Mouse (Mus musculus) frontal cortex, postnatal 14 days (tissue): Measurements from ENCODE around the gene Nap1l1.

ENCODE experiments used
- DNase-seq, 2 experiments: peaks; one replicate each; pipeline ENCODE4 v3.0.0; 2022; ENCODE audit warnings: low spot score in 2 of 2

The Nap1l1 gene

GRCm38 (mm10) chr10:111515071-111516010, 42.3 kb downstream of the Nap1l1 start:
- no peak for DNase-seq

- DNase-seq, result no peak
Measured at GRCm38 (mm10) chr10:111516172-111516588, 43.2 kb downstream of the Nap1l1 start.

GRCm38 (mm10) chr10:111516804-111517436, 43.9 kb downstream of the Nap1l1 start:
- no peak for DNase-seq

GRCm38 (mm10) chr10:111518350-111518749, 45.3 kb downstream of the Nap1l1 start:
- no peak for DNase-seq

GRCm38 (mm10) chr10:111519620-111520370, 46.8 kb downstream of the Nap1l1 start:
- DNase-seq, result no peak

- no peak for DNase-seq
Measured at GRCm38 (mm10) chr10:111520621-111521020, 47.6 kb downstream of the Nap1l1 start.

- DNase-seq, result no peak
Measured at GRCm38 (mm10) chr10:111521636-111522035, 48.6 kb downstream of the Nap1l1 start.

- DNase-seq, result no peak
Measured at GRCm38 (mm10) chr10:111522230-111522629, 49.2 kb downstream of the Nap1l1 start.

GRCm38 (mm10) chr10:111523894-111524293, 50.9 kb downstream of the Nap1l1 start:
- DNase-seq, result no peak

- no peak for DNase-seq
Measured at GRCm38 (mm10) chr10:111527057-111527456, 54.0 kb downstream of the Nap1l1 start.

- DNase-seq, result no peak
Measured at GRCm38 (mm10) chr10:111527613-111528012, 54.6 kb downstream of the Nap1l1 start.

GRCm38 (mm10) chr10:111528283-111528682, 55.3 kb downstream of the Nap1l1 start:
- no peak for DNase-seq

- DNase-seq, result no peak
Measured at GRCm38 (mm10) chr10:111530398-111530797, 57.4 kb downstream of the Nap1l1 start.

GRCm38 (mm10) chr10:111534691-111535090, 61.7 kb downstream of the Nap1l1 start:
- no peak for DNase-seq

GRCm38 (mm10) chr10:111537410-111537809, 64.4 kb downstream of the Nap1l1 start:
- DNase-seq, result no peak

GRCm38 (mm10) chr10:111539724-111540324, 66.8 kb downstream of the Nap1l1 start:
- DNase-seq, result peak; percentile 49 to 64

GRCm38 (mm10) chr10:111540678-111541077, 67.7 kb downstream of the Nap1l1 start:
- DNase-seq, result no peak

- no peak for DNase-seq
Measured at GRCm38 (mm10) chr10:111543106-111543505, 70.1 kb downstream of the Nap1l1 start.

- no peak for DNase-seq
Measured at GRCm38 (mm10) chr10:111543781-111544260, 70.8 kb downstream of the Nap1l1 start.

GRCm38 (mm10) chr10:111544311-111544710, 71.3 kb downstream of the Nap1l1 start:
- DNase-seq, result no peak

- no peak for DNase-seq
Measured at GRCm38 (mm10) chr10:111545648-111546047, 72.6 kb downstream of the Nap1l1 start.
